Mouse (Mus musculus) lung, postnatal 36 days (tissue): ENCODE data around the gene Slc13a4.
A peak's percentile ranks its signal among the peaks of the same experiment; 100 is the strongest.

Experiments
- DNase-seq: peaks from one replicate; pipeline ENCODE4 v3.0.0; 2022; ENCODE audit warnings: mixed read lengths

The Slc13a4 gene

GRCm38 (mm10) chr6:35254136-35254904 lies 53.6 kb downstream of the Slc13a4 start:
- DNase-seq, result no peak

GRCm38 (mm10) chr6:35253474-35253873 lies 54.5 kb downstream of the Slc13a4 start:
- DNase-seq, result no peak

GRCm38 (mm10) chr6:35252477-35253346 lies 55.2 kb downstream of the Slc13a4 start:
- DNase-seq, result peak; percentile 90

GRCm38 (mm10) chr6:35251807-35252476 lies 56.0 kb downstream of the Slc13a4 start:
- DNase-seq, result no peak

GRCm38 (mm10) chr6:35245086-35245485 lies 62.8 kb downstream of the Slc13a4 start:
- DNase-seq, result peak; percentile 61

- DNase-seq, result no peak
Observed at GRCm38 (mm10) chr6:35243989-35244388, 63.9 kb downstream of the Slc13a4 start.

- no peak for DNase-seq
Observed at GRCm38 (mm10) chr6:35243252-35243651, 64.7 kb downstream of the Slc13a4 start.

GRCm38 (mm10) chr6:35236108-35236785 lies 71.7 kb downstream of the Slc13a4 start:
- DNase-seq, result no peak

GRCm38 (mm10) chr6:35229415-35229814 lies 78.5 kb downstream of the Slc13a4 start:
- no peak for DNase-seq

- no peak for DNase-seq
Observed at GRCm38 (mm10) chr6:35225696-35226095, 82.2 kb downstream of the Slc13a4 start.
